8 mouse cellular contexts compared by ENCODE assay signal in the genomic region with DNA sequence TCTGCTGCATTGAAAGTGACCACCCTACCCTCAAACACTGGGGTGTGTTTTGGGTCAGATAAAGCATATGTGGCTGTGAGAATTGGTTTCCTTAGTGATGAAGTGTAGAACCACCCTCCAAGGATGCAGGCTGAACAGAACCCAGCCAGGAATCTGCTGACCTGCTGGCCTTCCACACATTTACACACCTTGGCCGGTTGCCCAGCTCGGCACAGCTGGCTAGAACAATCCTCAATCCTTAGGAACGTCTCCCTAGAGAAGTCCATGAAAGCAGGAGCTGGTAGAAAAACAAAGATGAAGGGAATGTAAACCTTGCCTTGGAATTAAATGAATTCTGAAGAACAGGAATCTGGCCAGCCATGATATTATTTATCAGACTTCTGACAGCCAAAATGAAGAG.
DNase-seq lines count a peak whose midpoint lies in the region; ATAC-seq and TF ChIP-seq lines count a peak whose summit lies in the region.

No protein-coding gene starts in this region.

- H3K27ac ChIP-seq in lung, embryonic 14.5 days (ENCODE audit: low read depth), result no peak overlapping the region

- H3K4me2 ChIP-seq in lung, embryonic 14.5 days, result no peak overlapping the region

- H3K9ac ChIP-seq in lung, embryonic 14.5 days, result no peak overlapping the region

- no peak for TF ChIP-seq POLR2A in lung, adult 2 months (IDR thresholded peaks at IDR 0.05; ENCODE audit: borderline replicate concordance, extremely low read depth, low read depth, low read length)

- peak; percentile 36 for DNase-seq in embryo, embryonic 11 days
- DNase-seq in embryo, embryonic 10 days (ENCODE audit: low spot score), result no peak
- peak; percentile 87 for DNase-seq in lung, embryonic 14.5 days
- no peak for DNase-seq in lung, adult 2 months
- DNase-seq in gastrocnemius, postnatal 10 days, result peak; percentile 47
- peak; percentile 66 for DNase-seq in mesoderm, embryonic 11.5 days (ENCODE audit: low read depth, low spot score)
- DNase-seq in thymus, postnatal 25 days, result no peak
- no peak for DNase-seq in c-Kit-positive CD71-positive TER-119-positive erythroid progenitor cells, embryonic 14.5 days (ENCODE audit: low spot score)

- H3K27me3 ChIP-seq in lung, embryonic 14.5 days (ENCODE audit: insufficient read depth, low read length), result no peaks in the 10 kb centered on the region

- H3K4me3 ChIP-seq in lung, embryonic 14.5 days (ENCODE audit: low read depth, low read length), result no peak overlapping the region
- H3K4me3 ChIP-seq in lung, adult 2 months (replicated peaks; ENCODE audit: extremely low read depth, low read depth, low read length), result no peak overlapping the region

- ATAC-seq in lung, embryonic 14.5 days (ENCODE audit: insufficient read depth), result peak; percentile 68

- H3K36me3 ChIP-seq in lung, embryonic 14.5 days (ENCODE audit: insufficient read depth), result no peaks in the 10 kb centered on the region

- H3K4me1 ChIP-seq in lung, embryonic 14.5 days (ENCODE audit: insufficient read depth), result no peaks in the 10 kb centered on the region
- H3K4me1 ChIP-seq in lung, adult 2 months (ENCODE audit: control insufficient read depth, insufficient read depth, low read length), result no peaks in the 10 kb centered on the region

- 4% methylated on average over 3 of the region's 3 CpGs for WGBS in lung, embryonic 14.5 days
- 22% methylated on average over 3 of the region's 3 CpGs for WGBS in lung, adult 2 months

- no peak for TF ChIP-seq CTCF in lung, embryonic 14.5 days (IDR thresholded peaks at IDR 0.05; ENCODE audit: low read depth)
- TF ChIP-seq CTCF in lung, adult 2 months (IDR thresholded peaks at IDR 0.05; ENCODE audit: insufficient read depth, low read length), result no peak

- H3K9me3 ChIP-seq in lung, embryonic 14.5 days (ENCODE audit: low read depth, low read length), result no peaks in the 10 kb centered on the region

Comparison
In these comparisons a context has a peak if more than half of its experiments do, and no peak if none do; other contexts are left out.
1. DNase-seq: peak in embryo, embryonic 11 days (single experiment), lung, embryonic 14.5 days (single experiment), gastrocnemius, postnatal 10 days (single experiment) and mesoderm, embryonic 11.5 days (single experiment); none in embryo, embryonic 10 days (single experiment), lung, adult 2 months (single experiment), thymus, postnatal 25 days (single experiment) and c-Kit-positive CD71-positive TER-119-positive erythroid progenitor cells, embryonic 14.5 days (single experiment).